Mouse (Mus musculus): ENCODE measurements around the gene Slc9a3r1. TPM values are rescaled to one million over a fixed set of nuclear protein-coding genes. Genes with fewer than 3 reads are reported as not detected.
A peak's percentile ranks its signal among the peaks of the same experiment; 100 is the strongest.

Slc9a3r1 gene
- polyA plus RNA-seq, 1 experiment from 2014 or later, result 56.9 TPM

DNA sequence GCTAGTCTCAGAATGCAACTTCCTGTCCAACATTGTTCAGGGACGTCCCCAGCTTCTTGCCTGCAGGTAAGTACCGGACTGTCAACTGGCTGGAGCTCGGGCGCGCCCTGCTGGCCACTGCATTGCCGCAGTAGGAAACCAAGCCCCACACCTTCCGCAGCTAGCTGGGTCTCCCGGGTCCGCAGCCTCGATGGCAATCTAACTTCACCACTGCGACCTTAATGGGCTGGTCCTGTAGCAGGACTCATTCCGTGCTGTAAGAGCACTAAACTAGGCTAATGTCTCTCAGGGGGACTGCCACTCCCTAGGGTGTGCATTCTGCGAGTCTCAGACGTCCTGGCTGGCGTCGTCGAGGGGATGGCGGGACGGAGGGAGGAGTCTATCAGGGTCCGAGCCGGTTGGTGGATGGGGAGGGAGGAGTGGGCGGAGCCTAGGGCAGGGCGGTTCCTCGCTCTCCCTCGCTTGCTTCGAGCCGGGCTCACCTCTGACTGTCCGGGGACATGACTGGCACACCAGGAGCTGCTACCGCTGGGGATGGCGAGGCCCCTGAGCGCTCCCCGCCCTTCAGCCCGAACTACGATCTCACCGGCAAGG lies 9.3 kb upstream of the Slc9a3r1 start:
- peaks cover 7% of the 10 kb centered on the region; the same call in 1 of the 2 replicates for H3K4me1 ChIP-seq (ENCODE audit: insufficient read depth, low read depth, low read length)
- ATAC-seq, result peak; percentile 88
- no peak overlapping the region for H3K9ac ChIP-seq (replicated peaks; ENCODE audit: low read depth)
- H3K36me3 ChIP-seq (ENCODE audit: insufficient read depth, low read length), result no peaks in the 10 kb centered on the region
- peak; percentile 91 for TF ChIP-seq CTCF (IDR thresholded peaks at IDR 0.05)
- no peak for TF ChIP-seq EP300 (IDR thresholded peaks at IDR 0.05)
- peak; percentile 87 for DNase-seq (ENCODE audit: low spot score)
- H3K27me3 ChIP-seq (replicated peaks; ENCODE audit: insufficient read depth, low read length), result 0 out of 2 replicates have a peak, but pooled peaks cover 6% of the 10 kb centered on the region
- 2% methylated on average over 35 of the region's 35 CpGs for WGBS
- no peak overlapping the region for H3K4me3 ChIP-seq (ENCODE audit: low read depth, low read length)
- no peak overlapping the region for H3K27ac ChIP-seq (ENCODE audit: low read length)
- H3K9me3 ChIP-seq (ENCODE audit: low read length), result peaks cover 5% of the 10 kb centered on the region; the same call in 1 of the 2 replicates
- H3K4me2 ChIP-seq (replicated peaks; ENCODE audit: low read depth, low read length), result peak overlapping the region; percentile 43

DNA sequence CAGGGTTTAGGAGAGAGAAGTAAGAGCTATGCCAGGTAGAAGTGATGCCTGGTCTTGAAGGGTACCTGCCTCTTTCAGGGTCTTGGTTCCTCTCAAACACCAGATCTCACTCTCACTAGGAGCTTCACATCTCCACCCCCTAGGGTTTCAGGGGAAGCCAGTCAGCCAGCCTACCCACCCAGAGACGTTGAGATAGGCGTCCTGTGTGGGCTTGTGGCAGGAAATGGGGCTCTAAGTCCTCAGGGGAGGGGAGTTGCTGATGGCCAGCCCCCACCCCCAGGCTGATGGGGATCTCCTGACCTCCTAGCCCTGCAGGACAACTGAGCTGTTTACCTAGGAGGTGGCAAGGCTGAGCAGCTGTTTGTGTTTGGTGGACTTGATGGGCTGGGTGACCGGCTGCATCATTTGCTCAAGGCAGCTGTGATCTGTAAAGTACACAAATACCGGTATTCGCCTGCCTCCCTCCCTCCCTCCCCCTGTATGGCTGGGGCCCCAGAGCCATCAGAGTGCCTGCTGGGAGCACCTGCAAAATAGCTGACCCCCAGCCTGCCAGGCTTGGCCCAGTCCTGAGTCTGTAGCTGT lies 8.0 kb upstream of the Slc9a3r1 start:
- 7% methylated on average over 5 of the region's 5 CpGs for WGBS

DNA sequence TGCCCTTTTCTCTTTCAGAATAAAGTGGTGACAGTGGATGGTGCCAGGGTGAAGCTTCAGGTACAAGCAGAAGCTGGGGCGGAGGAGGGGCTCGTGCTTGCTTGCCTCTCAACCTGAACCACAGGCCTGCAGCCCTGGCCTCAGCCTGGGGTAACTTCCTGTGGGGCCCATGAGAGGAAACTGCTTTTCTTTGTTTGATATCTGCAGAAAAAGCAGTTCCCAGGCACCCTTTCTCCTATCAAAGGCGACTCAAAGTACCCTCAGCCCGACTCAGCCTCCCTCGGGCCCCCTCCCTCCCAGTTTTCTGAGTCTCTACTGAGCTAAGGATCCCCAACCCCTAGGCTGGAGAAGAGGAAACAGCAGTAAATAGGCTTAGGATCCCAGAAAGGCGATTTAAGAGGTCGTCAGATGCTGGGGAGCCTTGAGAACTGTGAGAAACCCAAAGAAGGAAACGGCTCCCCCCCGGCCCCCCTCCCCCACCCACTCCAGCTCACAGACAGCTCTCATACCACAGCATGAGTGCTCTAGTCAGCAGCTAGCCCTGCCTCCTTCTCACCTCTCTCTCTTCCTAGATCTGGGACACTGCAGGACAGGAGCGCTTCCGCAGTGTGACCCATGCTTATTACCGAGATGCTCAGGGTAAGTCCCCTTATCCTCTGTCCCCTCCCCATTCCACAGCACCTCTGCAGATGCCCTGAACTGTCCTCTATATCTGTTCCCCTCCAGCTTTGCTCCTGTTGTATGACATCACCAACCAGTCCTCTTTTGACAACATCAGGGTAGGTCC lies 5.0 kb upstream of the Slc9a3r1 start:
- 11% methylated on average over 12 of the region's 12 CpGs for WGBS
- no peak for TF ChIP-seq CTCF (IDR thresholded peaks at IDR 0.05)
- DNase-seq (ENCODE audit: low spot score), result no peak
- Histone ChIP-seq H3K4me1 (ENCODE audit: insufficient read depth, low read depth, low read length) (peaks cover 12% of the 10 kb centered on the region; the same call in 1 of the 2 replicates), H3K36me3 (ENCODE audit: insufficient read depth, low read length) (no peaks in the 10 kb centered on the region), H3K4me3 (ENCODE audit: low read depth, low read length) (no peak overlapping the region), H3K27ac (ENCODE audit: low read length) (no peak overlapping the region), H3K27me3 (replicated peaks; ENCODE audit: insufficient read depth, low read length) (0 out of 2 replicates have a peak, but pooled peaks cover 6% of the 10 kb centered on the region), H3K9ac (replicated peaks; ENCODE audit: low read depth) (0 out of 2 replicates have a peak overlapping the region, but pooled peaks have one; percentile 8), H3K4me2 (replicated peaks; ENCODE audit: low read depth, low read length) (no peak overlapping the region), H3K9me3 (ENCODE audit: low read length) (no peaks in the 10 kb centered on the region)
- ATAC-seq, result no peak

More for the DNA sequence above, 8.0 kb upstream of the Slc9a3r1 start:
- Histone ChIP-seq H3K27me3 (replicated peaks; ENCODE audit: insufficient read depth, low read length) (0 out of 2 replicates have a peak, but pooled peaks cover 6% of the 10 kb centered on the region), H3K4me1 (ENCODE audit: insufficient read depth, low read depth, low read length) (peaks cover 7% of the 10 kb centered on the region; the same call in 1 of the 2 replicates), H3K9ac (replicated peaks; ENCODE audit: low read depth) (no peak overlapping the region), H3K9me3 (ENCODE audit: low read length) (no peaks in the 10 kb centered on the region), H3K36me3 (ENCODE audit: insufficient read depth, low read length) (no peaks in the 10 kb centered on the region), H3K4me2 (replicated peaks; ENCODE audit: low read depth, low read length) (no peak overlapping the region), H3K27ac (ENCODE audit: low read length) (no peak overlapping the region), H3K4me3 (ENCODE audit: low read depth, low read length) (no peak overlapping the region)
- TF ChIP-seq EP300 (IDR thresholded peaks at IDR 0.05) (no peak), CTCF (IDR thresholded peaks at IDR 0.05) (no peak)
- no peak for DNase-seq (ENCODE audit: low spot score)
- ATAC-seq, result no peak

DNA sequence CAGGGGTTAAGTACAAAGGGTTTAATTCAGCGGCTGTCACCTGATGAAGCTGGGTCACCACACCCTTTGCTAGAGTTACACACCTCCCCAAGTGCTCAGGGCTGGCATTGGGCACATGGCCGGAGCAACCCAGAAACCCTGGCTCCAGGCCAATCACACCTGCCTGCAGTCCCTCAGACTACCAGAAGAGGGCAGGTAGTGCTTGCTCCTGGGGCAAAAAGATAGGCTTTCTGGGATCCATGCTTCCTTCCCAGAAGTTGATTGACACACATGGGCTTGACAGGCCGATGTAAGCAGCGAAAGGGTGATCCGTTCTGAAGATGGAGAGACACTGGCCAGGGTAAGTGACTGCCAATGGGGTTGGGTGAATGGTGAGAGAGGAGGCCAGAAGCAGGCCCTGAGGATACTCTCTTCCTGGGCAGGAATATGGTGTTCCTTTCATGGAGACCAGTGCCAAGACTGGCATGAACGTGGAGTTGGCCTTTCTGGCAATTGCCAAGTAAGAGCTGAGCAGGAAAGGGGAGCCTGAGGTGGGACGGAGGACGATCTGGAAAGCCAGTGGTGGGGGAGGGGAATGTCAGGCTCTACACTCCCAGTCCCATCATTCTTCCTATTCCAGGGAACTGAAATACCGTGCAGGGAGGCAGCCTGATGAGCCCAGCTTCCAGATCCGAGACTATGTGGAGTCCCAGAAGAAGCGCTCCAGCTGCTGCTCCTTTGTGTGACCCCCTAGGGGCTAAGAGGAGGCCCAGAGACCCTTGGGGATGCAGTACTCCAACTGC lies 2.9 kb upstream of the Slc9a3r1 start:
- Histone ChIP-seq H3K9me3 (ENCODE audit: low read length) (no peaks in the 10 kb centered on the region), H3K4me3 (ENCODE audit: low read depth, low read length) (no peak overlapping the region), H3K27me3 (replicated peaks; ENCODE audit: insufficient read depth, low read length) (no peaks in the 10 kb centered on the region), H3K4me2 (replicated peaks; ENCODE audit: low read depth, low read length) (no peak overlapping the region), H3K36me3 (ENCODE audit: insufficient read depth, low read length) (no peaks in the 10 kb centered on the region), H3K4me1 (ENCODE audit: insufficient read depth, low read depth, low read length) (peaks cover 12% of the 10 kb centered on the region; the same call in 1 of the 2 replicates), H3K9ac (replicated peaks; ENCODE audit: low read depth) (no peak overlapping the region), H3K27ac (ENCODE audit: low read length) (no peak overlapping the region)
- TF ChIP-seq EP300 (IDR thresholded peaks at IDR 0.05), result no peak
- peak; percentile 90 for TF ChIP-seq CTCF (IDR thresholded peaks at IDR 0.05)
- DNase-seq (ENCODE audit: low spot score) (peak; percentile 70), ATAC-seq (no peak)
- whole genome bisulfite sequencing, result 47% methylated on average over 11 of the region's 11 CpGs

DNA sequence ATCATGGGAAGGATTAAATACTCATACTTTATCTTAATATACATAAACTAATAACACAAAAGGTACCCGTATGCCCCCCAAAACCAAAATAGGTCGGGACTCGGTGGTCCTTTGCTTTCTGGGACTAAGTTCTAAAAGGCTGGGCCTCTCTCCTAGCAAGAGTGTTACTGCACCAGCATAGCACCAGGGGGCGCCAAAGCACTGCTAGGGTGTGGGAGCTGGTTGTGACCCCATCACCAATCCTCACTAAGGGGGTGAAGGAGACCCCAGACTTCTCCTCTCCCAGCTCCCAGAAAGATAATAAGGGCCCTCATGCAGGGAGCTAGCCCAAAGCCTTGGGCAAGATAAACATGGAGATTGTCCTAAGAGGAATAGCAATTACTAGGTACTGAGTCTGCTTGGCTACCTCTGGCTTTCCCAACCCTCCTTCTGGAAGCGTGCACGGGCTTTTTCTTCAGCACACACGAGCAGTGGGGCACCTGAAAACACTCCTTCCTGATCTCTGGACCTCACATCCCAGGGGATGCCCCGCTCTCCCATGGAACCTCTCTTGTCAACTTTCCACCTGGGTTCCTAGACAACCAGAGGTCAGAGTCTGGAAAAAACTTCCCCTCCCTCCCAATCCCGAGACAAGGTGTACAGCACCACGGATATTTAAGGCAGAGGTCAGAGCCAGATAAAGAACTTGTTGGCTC lies 2.1 kb upstream of the Slc9a3r1 start:
- WGBS, result 28% methylated on average over 10 of the region's 10 CpGs
- Histone ChIP-seq H3K9me3 (ENCODE audit: low read length) (no peaks in the 10 kb centered on the region), H3K27me3 (replicated peaks; ENCODE audit: insufficient read depth, low read length) (no peaks in the 10 kb centered on the region), H3K4me1 (ENCODE audit: insufficient read depth, low read depth, low read length) (peaks cover 12% of the 10 kb centered on the region; the same call in 1 of the 2 replicates), H3K36me3 (ENCODE audit: insufficient read depth, low read length) (no peaks in the 10 kb centered on the region), H3K4me2 (replicated peaks; ENCODE audit: low read depth, low read length) (no peak overlapping the region), H3K27ac (ENCODE audit: low read length) (no peak overlapping the region), H3K4me3 (ENCODE audit: low read depth, low read length) (no peak overlapping the region), H3K9ac (replicated peaks; ENCODE audit: low read depth) (no peak overlapping the region)
- ATAC-seq (no peak), DNase-seq (ENCODE audit: low spot score) (peak; percentile 78)
- TF ChIP-seq EP300 (IDR thresholded peaks at IDR 0.05) (no peak), CTCF (IDR thresholded peaks at IDR 0.05) (peak; percentile 90)

All from lung, postnatal 0 days (tissue).